Mouse (Mus musculus) liver, adult (tissue): ENCODE measurements at regions not wholly inside any gene's neighbourhood (a gene's known extent, or its start where the extent isn't known, plus 50 kb on each side); places are given as distances from the start of the nearest gene placed in this dataset.

Source experiments
- GATA4 ChIP-seq: IDR thresholded peaks from 2 replicates; pipeline ENCODE4 v1.6.1; 2014; ENCODE audit warnings: mild to moderate bottlenecking, low read length; ENCODE audit not compliant: insufficient replicate concordance

- TF ChIP-seq GATA4, result no peak
Measured at GRCm38 (mm10) chr10:66593506-66593905, 502.4 kb upstream of the Jmjd1c start.

GRCm38 (mm10) chr10:66597952-66598351 lies 498.0 kb upstream of the Jmjd1c start:
- TF ChIP-seq GATA4, result no peak

GRCm38 (mm10) chr10:66607141-66607540 lies 488.8 kb upstream of the Jmjd1c start:
- TF ChIP-seq GATA4, result no peak

- TF ChIP-seq GATA4, result no peak
Measured at GRCm38 (mm10) chr10:66616280-66616679, 479.6 kb upstream of the Jmjd1c start.

- no peak for TF ChIP-seq GATA4
Measured at GRCm38 (mm10) chr10:66630996-66631395, 464.9 kb upstream of the Jmjd1c start.

GRCm38 (mm10) chr10:66640890-66641847 lies 454.8 kb upstream of the Jmjd1c start:
- no peak for TF ChIP-seq GATA4

GRCm38 (mm10) chr10:66641966-66642365 lies 454.0 kb upstream of the Jmjd1c start:
- no peak for TF ChIP-seq GATA4

- TF ChIP-seq GATA4, result no peak
Measured at GRCm38 (mm10) chr10:66643160-66643559, 452.8 kb upstream of the Jmjd1c start.

GRCm38 (mm10) chr10:66657520-66657919 lies 438.4 kb upstream of the Jmjd1c start:
- TF ChIP-seq GATA4, result no peak

- TF ChIP-seq GATA4, result no peak
Measured at GRCm38 (mm10) chr10:66683160-66683559, 412.8 kb upstream of the Jmjd1c start.

- no peak for TF ChIP-seq GATA4
Measured at GRCm38 (mm10) chr10:66694549-66695285, 401.2 kb upstream of the Jmjd1c start.

- no peak for TF ChIP-seq GATA4
Measured at GRCm38 (mm10) chr10:66717909-66718308, 378.0 kb upstream of the Jmjd1c start.

GRCm38 (mm10) chr10:66719796-66720195 lies 376.1 kb upstream of the Jmjd1c start:
- no peak for TF ChIP-seq GATA4

- TF ChIP-seq GATA4, result no peak
Measured at GRCm38 (mm10) chr10:66733631-66734030, 362.3 kb upstream of the Jmjd1c start.

GRCm38 (mm10) chr10:66734853-66735252 lies 361.1 kb upstream of the Jmjd1c start:
- no peak for TF ChIP-seq GATA4

- TF ChIP-seq GATA4, result no peak
Measured at GRCm38 (mm10) chr10:66739017-66739416, 356.9 kb upstream of the Jmjd1c start.
